Mouse (Mus musculus) lung, postnatal 25 days (tissue): Measurements from ENCODE around the gene Gm3880.
"Not testable (repeated sequence)": the region's sequence is repeated elsewhere in the genome, so short reads cannot be mapped to it uniquely, and the experiment has no call there.

ENCODE experiments used
- DNase-seq: peaks from one replicate; pipeline ENCODE4 v3.0.0; 2022; ENCODE audit warnings: low spot score

The Gm3880 gene

DNA sequence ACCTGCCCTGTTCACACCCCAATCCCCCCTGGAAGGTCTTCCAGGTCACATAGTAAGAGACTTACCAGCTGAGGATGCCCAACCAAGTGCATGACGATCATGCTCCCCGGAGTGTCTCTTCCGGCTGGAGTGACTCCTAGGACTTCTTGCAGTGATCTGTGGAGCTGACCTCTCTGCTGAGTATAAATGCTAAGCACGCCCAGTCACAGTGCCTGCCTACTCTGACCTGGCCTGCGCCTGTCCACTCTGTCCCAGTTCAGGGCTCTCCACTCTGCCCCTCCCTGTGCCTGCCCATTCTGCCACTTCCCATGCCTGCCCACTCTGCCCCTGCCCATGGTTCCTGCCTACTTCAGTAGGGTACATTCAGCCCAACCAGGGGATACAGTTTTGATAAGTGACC, at the start of gene Gm3880:
TSS of gene Gm3880 (minus strand) at position 101 of the 400 bp plus-strand sequence.
- DNase-seq, result not testable (repeated sequence)

DNA sequence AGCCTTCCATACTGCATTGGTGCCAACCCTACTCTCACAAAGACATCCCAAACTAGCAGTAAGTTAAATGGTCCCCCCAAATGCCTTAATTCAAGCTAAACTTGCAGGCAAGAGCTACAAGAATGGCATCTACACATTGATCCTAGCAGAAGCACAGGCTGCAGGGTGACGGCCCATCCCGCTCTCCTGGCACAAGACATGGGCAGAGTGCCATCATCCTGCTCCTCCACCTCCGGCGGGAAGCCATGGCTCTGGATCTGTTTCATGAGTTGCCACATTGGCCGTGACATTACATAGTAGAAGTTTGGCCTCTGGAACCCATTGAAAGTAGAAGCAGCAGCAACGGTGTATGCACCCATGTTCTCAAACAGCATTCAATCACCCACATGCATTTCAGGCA, 37.5 kb upstream of the Gm3880 start:
- not testable (repeated sequence) for DNase-seq

- DNase-seq, result not testable (repeated sequence)
Measured at GRCm38 (mm10) chrX:102707535-102707934, 20.8 kb upstream of the Gm3880 start, which contains the start of the genes Gm9112 and Dmrtc1b. Gm9112 (minus strand) TSS chrX:102707635. Dmrtc1b (plus strand) TSS chrX:102707865.

- DNase-seq, result not testable (repeated sequence)
Measured at GRCm38 (mm10) chrX:102700636-102701035, 13.9 kb upstream of the Gm3880 start.

DNA sequence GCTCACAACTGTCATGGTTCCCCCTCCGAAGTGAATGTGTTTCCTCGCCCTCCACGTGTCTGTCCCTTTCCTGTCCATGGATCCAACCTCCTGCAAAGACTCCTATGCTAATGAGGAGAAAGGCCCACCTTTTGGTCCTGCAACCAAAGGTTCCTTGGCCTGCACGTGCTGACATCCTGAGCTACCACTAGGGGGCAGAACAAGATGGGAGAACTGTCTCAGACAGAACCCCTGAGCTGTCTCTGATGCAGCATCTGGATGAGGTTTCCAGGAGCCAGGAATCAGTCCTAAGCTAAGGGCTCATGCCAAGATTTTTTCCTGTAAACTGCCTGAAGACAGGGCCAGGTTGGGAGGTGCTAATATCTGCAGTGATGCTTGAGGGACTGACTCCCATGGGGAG, 2.5 kb upstream of the Gm3880 start:
- peak; percentile 6 for DNase-seq

DNA sequence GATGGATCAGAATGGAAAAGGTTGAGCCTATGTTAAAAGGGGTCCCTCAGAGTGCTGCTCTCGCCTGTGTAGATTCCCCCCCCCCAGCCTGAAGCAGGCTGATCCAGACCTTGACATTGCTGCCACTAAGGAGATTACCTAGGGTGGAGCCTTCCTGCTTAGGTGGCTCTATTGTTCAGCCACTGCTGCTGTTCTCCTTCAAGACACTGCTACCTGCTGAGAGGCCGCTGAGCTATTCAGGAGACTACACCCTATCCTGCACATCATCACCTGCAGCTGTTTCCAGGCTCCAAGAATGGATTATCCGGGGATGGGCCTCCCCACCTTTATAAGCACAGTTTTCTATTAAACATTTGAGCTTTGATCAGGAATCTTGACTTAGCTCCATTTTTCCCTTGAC, 2.1 kb downstream of the Gm3880 start:
- DNase-seq, result not testable (repeated sequence)

DNA sequence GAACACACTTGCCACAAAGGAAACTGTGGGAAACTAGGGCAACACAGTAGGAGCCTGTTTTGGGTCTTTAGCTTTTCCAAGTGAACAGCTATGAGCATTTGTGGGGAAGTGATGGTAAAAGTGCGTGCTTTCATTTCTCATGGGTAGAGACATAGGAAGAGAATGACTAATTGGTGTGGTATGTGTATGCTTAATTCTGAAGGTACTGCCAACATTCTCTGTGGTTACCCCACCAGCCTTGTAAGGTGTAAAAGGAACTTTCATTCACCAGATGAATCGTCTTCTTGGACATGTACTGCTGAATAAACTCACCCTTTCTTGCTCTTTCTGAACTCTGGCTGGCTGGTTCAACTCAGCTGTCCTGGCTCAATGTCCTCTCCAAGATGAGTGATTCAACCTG, 20.1 kb downstream of the Gm3880 start:
- no peak for DNase-seq

DNA sequence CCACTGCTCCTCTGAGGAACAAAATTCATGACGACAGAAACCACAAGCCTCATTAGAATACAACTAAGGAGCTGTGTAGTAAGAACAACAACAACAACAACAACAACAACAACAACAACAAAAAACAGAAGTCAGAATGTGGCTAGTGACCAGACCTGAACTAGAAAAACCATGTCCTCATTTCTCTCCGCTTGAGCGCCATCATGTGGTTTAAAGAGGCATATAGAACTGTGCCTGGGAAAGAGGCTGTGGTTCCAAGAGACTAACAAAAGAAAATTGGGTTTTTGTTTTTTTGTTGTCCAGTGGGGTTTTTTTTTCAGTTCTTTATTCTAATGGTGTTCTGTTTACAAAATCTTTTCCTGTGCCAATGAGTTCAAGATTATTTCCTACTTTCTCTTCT, 26.1 kb downstream of the Gm3880 start:
- DNase-seq, result no peak

GRCm38 (mm10) chrX:102645691-102646090, 41.1 kb downstream of the Gm3880 start:
- no peak for DNase-seq

DNA sequence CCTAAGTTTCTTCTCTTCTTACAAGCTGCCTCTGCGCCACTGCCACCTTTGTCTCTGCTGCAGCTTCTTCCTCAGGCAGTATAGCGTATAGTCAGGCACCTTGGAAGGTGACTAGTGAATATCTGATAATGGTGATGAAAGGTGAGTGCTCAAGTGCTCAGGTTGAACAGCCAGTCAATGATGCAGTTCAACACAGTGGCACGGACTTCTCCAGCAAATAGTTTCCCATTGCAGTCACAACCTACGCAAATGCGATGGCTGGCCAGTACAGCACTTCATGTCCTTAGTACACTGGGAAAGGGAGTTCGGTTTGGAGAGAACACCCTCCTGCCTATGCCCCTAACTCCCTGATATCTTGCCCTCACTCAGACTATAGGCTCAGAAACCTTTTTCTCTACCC, 41.6 kb downstream of the Gm3880 start:
- no peak for DNase-seq

DNA sequence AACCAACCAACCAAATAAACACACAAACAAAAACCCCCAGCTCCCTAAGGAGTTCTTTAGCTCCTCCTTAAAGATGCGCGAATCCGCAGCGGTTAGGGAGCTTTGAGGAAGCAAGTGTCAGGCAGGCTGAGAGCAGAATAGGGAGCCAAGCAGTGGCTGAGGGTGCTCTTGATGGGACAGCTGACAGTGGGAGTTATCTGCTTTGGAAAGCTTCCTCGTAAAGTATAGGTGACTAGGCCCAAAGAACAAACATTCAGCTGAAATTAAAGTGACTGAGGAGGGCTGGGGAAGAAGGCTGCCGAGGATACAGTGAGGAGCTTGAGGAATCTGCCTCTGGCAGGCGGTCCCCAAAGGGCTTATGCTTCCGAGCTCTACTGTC, 42.2 kb downstream of the Gm3880 start:
- no peak for DNase-seq

DNA sequence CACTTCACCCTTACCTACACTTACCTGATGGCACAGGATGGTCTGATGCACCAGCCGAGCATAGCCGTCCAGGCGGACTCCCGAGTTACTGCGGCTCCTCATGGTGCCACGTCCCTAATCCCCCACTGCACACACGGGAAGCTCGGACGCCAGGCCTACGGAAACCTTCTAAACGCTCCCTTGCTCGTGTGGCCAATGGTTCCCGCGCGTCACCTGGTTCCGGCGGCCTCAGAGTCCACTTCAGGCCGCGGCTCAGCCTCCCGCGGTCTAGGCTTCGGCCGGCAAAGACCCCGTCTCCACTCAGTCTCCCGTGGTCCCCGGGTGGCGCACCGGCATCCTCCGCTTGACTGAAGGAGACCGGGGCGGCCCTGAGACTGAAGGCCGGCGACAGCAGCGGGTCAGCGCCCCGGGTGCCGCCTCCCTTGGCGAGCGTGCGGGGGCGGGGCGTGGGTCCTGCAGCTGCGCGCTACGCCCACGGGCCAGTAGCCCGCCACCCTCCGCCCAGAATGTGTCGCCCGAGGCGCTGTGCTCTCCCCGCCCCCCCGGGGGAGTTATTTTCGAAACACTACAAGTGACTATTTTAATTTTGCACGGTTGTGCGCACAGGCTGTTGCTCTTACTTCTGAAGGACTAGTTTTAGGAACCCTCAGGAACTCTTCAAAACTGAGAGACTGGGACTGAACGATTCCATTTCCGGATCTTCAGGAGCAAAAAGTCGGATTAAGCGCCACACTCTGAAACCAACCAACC, 42.8 kb downstream of the Gm3880 start, which contains the start of gene Phka1:
TSS of gene Phka1 (minus strand) at position 424 of the 750 bp plus-strand sequence.
- DNase-seq, result peak; percentile 78
